Mouse (Mus musculus) cortical plate, adult 2 months (tissue): ENCODE data around the gene Tbc1d1.

ENCODE experiments used
- CTCF ChIP-seq: fragments of 200-500 bp; IDR thresholded peaks from 2 replicates; pipeline ENCODE4 v1.5.1; 2011; ENCODE audit warnings: mild to moderate bottlenecking, control low read depth, low read length; ENCODE audit not compliant: insufficient read depth; ENCODE audit errors: extremely low read depth
- POLR2A ChIP-seq: fragments of 200-500 bp; IDR thresholded peaks from 2 replicates; pipeline ENCODE4 v1.6.1; 2011; ENCODE audit warnings: mild to moderate bottlenecking, low read length, control low read depth; ENCODE audit not compliant: insufficient read depth; ENCODE audit errors: extremely low read depth

- TF ChIP-seq POLR2A (no peak), CTCF (no peak)
Observed at GRCm38 (mm10) chr5:64183712-64184111, 27.6 kb downstream of the Tbc1d1 start.
